ENCODE assay signal across 8 mouse cellular contexts in the genomic region with DNA sequence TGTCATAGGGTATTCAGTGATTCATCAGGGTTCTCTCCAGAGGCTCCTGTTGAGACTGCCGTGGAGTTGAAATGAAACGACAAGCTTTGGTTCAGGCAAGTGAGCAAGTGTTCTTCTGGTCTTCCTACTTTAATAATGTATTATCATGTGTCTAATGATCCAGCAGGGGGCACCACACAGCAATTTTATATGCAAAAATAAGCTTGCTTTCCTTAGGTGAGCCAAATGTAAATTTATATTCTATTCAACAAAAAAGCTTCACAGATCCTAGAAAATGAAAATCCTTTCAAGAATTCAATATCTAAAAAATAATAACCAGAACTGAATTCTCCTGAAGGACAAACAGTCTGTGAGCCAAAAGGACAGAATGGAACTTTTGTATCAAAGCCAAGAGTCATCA. TPM values are rescaled to one million over a fixed set of nuclear protein-coding genes. Genes with fewer than 3 reads are reported as not detected.
DNase-seq lines count a peak whose midpoint lies in the region; ATAC-seq lines count a peak whose summit lies in the region.

No protein-coding gene starts in this region.

- no peak overlapping the region for H3K4me3 ChIP-seq in heart, embryonic 12.5 days

- no peaks in the 10 kb centered on the region for H3K36me3 ChIP-seq in heart, embryonic 12.5 days

- H3K9me3 ChIP-seq in heart, embryonic 12.5 days (replicated peaks), result no peaks in the 10 kb centered on the region

- no peak for ATAC-seq in heart, embryonic 12.5 days (ENCODE audit: insufficient number of reproducible peaks, low FRiP score)

- H3K27me3 ChIP-seq in heart, embryonic 12.5 days (replicated peaks), result no peaks in the 10 kb centered on the region

- WGBS in heart, embryonic 12.5 days, result 53% methylated on average over 2 of the region's 2 CpGs

- no peak overlapping the region for H3K27ac ChIP-seq in heart, embryonic 12.5 days (ENCODE audit: poor library complexity, severe bottlenecking)

- H3K4me2 ChIP-seq in heart, embryonic 12.5 days, result no peak overlapping the region

- DNase-seq in heart, adult 11 months, result peak; percentile 61
- DNase-seq in thymus, postnatal 0 days (ENCODE audit: low spot score), result peak; percentile 44
- DNase-seq in thymus, postnatal 25 days, result no peak
- peak; percentile 58 for DNase-seq in brain, embryonic 18.5 days (ENCODE audit: low read depth, low spot score)
- DNase-seq in heart, postnatal 4 days, result peak; percentile 64
- DNase-seq in lung, postnatal 25 days (ENCODE audit: low spot score), result peak; percentile 37
- no peak for DNase-seq in spleen, postnatal 4 days (ENCODE audit: low spot score in 2 of 2)

- no peaks in the 10 kb centered on the region for H3K4me1 ChIP-seq in heart, embryonic 12.5 days (replicated peaks)

- H3K9ac ChIP-seq in heart, embryonic 12.5 days, result no peak overlapping the region

RNA-seq across cellular contexts. Expression of gene Ergic2, which starts 36.5 kb away (rescaled TPM):
- polyA plus RNA-seq in heart, embryonic 12.5 days (2016; fragmentation: Nextera tagmentation; extraction: Ambion mirVana), result 181 and 183 TPM in 2 replicates
- 140 and 148 TPM in 2 replicates for polyA plus RNA-seq in thymus, postnatal 0 days (2015; fragmentation: Nextera tagmentation; extraction: Ambion mirVana)
- 10 to 100 TPM; 79.9 to 81.0 TPM for total RNA-seq in heart, postnatal 4 days (2021)

Comparison
In these comparisons a context has a peak if more than half of its experiments do, and no peak if none do; other contexts are left out.
1. DNase-seq: peak in heart, adult 11 months (single experiment), thymus, postnatal 0 days (single experiment), brain, embryonic 18.5 days (single experiment), heart, postnatal 4 days (single experiment) and lung, postnatal 25 days (single experiment); none in thymus, postnatal 25 days (single experiment) and spleen, postnatal 4 days (0 of 2).